Comparison of ENCODE assay signal across 8 mouse cellular contexts in genomic region chr5:34369341-34370021, GRCm38 (mm10). TPM values are rescaled to one million over a fixed set of nuclear protein-coding genes. Genes with fewer than 3 reads are reported as not detected.
DNase-seq lines count a peak whose midpoint lies in the region; ATAC-seq and TF ChIP-seq lines count a peak whose summit lies in the region.

Gene Fam193a (plus strand): TSS chr5:34369933.

- H3K27ac ChIP-seq in embryonic facial prominence, embryonic 14.5 days (replicated peaks; ENCODE audit: low read depth, low read length) = peak within 1 kb of the TSS; percentile 86
- peak within 1 kb of the TSS; percentile 87 for H3K27ac ChIP-seq in heart, adult 2 months
- peak within 1 kb of the TSS; percentile 80 for H3K27ac ChIP-seq in limb, embryonic 13.5 days
- H3K27ac ChIP-seq in midbrain, embryonic 16.5 days (ENCODE audit: low read length) = peak within 1 kb of the TSS; percentile 88

- TF ChIP-seq EP300 in heart, adult 2 months (IDR thresholded peaks at IDR 0.05; ENCODE audit: insufficient read depth, low read depth, low read length) = peak; percentile 71; the same call in 1 of the 2 replicates

- TF ChIP-seq POLR2A in heart, adult 2 months (IDR thresholded peaks at IDR 0.05; ENCODE audit: insufficient read depth, low read depth, low read length) = peak; percentile 83

- H3K79me2 ChIP-seq in heart, adult 2 months (replicated peaks; ENCODE audit: control insufficient read depth, insufficient read depth, low read length) = peaks cover 10% of the 10 kb centered on the region; the same call in 1 of the 2 replicates

- WGBS in embryonic facial prominence, embryonic 14.5 days = 0% methylated on average over 16 of the region's 64 CpGs
- under 1% methylated on average over 64 of the region's 64 CpGs for WGBS in heart, adult 2 months
- WGBS in limb, embryonic 13.5 days = under 1% methylated on average over 35 of the region's 64 CpGs
- WGBS in midbrain, embryonic 16.5 days = under 1% methylated on average over 49 of the region's 64 CpGs

- H3K27me3 ChIP-seq in embryonic facial prominence, embryonic 14.5 days (replicated peaks; ENCODE audit: control insufficient read depth, insufficient read depth, low read length) = no peaks in the 10 kb centered on the region
- no peaks in the 10 kb centered on the region for H3K27me3 ChIP-seq in heart, adult 2 months (ENCODE audit: control insufficient read depth, insufficient read depth, low read length)
- H3K27me3 ChIP-seq in limb, embryonic 13.5 days = no peaks in the 10 kb centered on the region
- H3K27me3 ChIP-seq in midbrain, embryonic 16.5 days (ENCODE audit: control insufficient read depth, insufficient read depth, low read depth, low read length) = no peaks in the 10 kb centered on the region

- peak; percentile 100 for ATAC-seq in embryonic facial prominence, embryonic 14.5 days (ENCODE audit: low read depth)
- ATAC-seq in limb, embryonic 13.5 days (ENCODE audit: low FRiP score, low read depth) = peak; percentile 100
- peak; percentile 99 for ATAC-seq in midbrain, embryonic 16.5 days

- intact Hi-C loops in heart, adult 2 months (cut with DNase I) = loop anchor here (1.0 to 10.0 kb wide), 6 partner anchors 33 to 715 kb away; partner anchors contain the start of genes Grk4, Haus3, Mfsd10 and Nop14

- peak within 1 kb of the TSS; percentile 69 for H3K4me2 ChIP-seq in embryonic facial prominence, embryonic 14.5 days (ENCODE audit: low read depth, low read length)
- H3K4me2 ChIP-seq in limb, embryonic 13.5 days (replicated peaks) = peak within 1 kb of the TSS; percentile 74
- H3K4me2 ChIP-seq in midbrain, embryonic 16.5 days (ENCODE audit: low read length) = peak within 1 kb of the TSS; percentile 71

- peaks cover 14% of the 10 kb centered on the region for H3K4me1 ChIP-seq in embryonic facial prominence, embryonic 14.5 days (ENCODE audit: control insufficient read depth, insufficient read depth, low read length)
- peaks cover 6% of the 10 kb centered on the region for H3K4me1 ChIP-seq in heart, adult 2 months (ENCODE audit: control insufficient read depth, insufficient read depth, low read length)
- H3K4me1 ChIP-seq in limb, embryonic 13.5 days = peaks cover 23% of the 10 kb centered on the region
- H3K4me1 ChIP-seq in midbrain, embryonic 16.5 days (ENCODE audit: control insufficient read depth, insufficient read depth, low read length) = peaks cover 28% of the 10 kb centered on the region

- TF ChIP-seq CTCF in heart, adult 2 months (IDR thresholded peaks at IDR 0.05) = no peak

- H3K9ac ChIP-seq in embryonic facial prominence, embryonic 14.5 days (ENCODE audit: low read depth, low read length) = peak within 1 kb of the TSS; percentile 91
- H3K9ac ChIP-seq in heart, adult 2 months (ENCODE audit: low read depth, low read length) = peak within 1 kb of the TSS; percentile 83
- H3K9ac ChIP-seq in limb, embryonic 13.5 days = peak within 1 kb of the TSS; percentile 96
- H3K9ac ChIP-seq in midbrain, embryonic 16.5 days (ENCODE audit: low read depth, low read length) = peak within 1 kb of the TSS; percentile 90

- DNase-seq in 3T3-L1 (ENCODE audit: low read depth, low spot score) = peak; percentile 85
- peak; percentile 91 to 95 for DNase-seq in adrenal gland, postnatal 4 days (ENCODE audit: low spot score in 2 of 2)
- peak; percentile 99 for DNase-seq in embryonic facial prominence, embryonic 14.5 days (ENCODE audit: low spot score)
- peak; percentile 98 to 99 for DNase-seq in heart, adult 2 months
- peak; percentile 96 for DNase-seq in kidney, adult 8-10 months
- DNase-seq in spleen, postnatal 10 days (ENCODE audit: low spot score in 2 of 2) = peak; percentile 96 to 98

- no peaks in the 10 kb centered on the region for H3K9me3 ChIP-seq in embryonic facial prominence, embryonic 14.5 days (ENCODE audit: control insufficient read depth, low read length)
- no peaks in the 10 kb centered on the region for H3K9me3 ChIP-seq in limb, embryonic 13.5 days
- H3K9me3 ChIP-seq in midbrain, embryonic 16.5 days (replicated peaks; ENCODE audit: control insufficient read depth, low read length, poor library complexity, severe bottlenecking) = no peaks in the 10 kb centered on the region

- 0 out of 2 replicates have a peak, but pooled peaks cover 5% of the 10 kb centered on the region for H3K36me3 ChIP-seq in embryonic facial prominence, embryonic 14.5 days (ENCODE audit: control insufficient read depth, insufficient read depth, low read length)
- H3K36me3 ChIP-seq in heart, adult 2 months (ENCODE audit: control insufficient read depth, insufficient read depth, low read length) = peaks cover 17% of the 10 kb centered on the region
- H3K36me3 ChIP-seq in limb, embryonic 13.5 days = peaks cover 12% of the 10 kb centered on the region
- H3K36me3 ChIP-seq in midbrain, embryonic 16.5 days (ENCODE audit: control insufficient read depth, insufficient read depth, low read length) = no peaks in the 10 kb centered on the region

- peak within 1 kb of the TSS; percentile 91 for H3K4me3 ChIP-seq in embryonic facial prominence, embryonic 14.5 days (ENCODE audit: low read depth, low read length)
- peak within 1 kb of the TSS; percentile 89 for H3K4me3 ChIP-seq in heart, adult 2 months
- peak within 1 kb of the TSS; percentile 79 for H3K4me3 ChIP-seq in limb, embryonic 13.5 days
- peak within 1 kb of the TSS; percentile 94 for H3K4me3 ChIP-seq in midbrain, embryonic 16.5 days (ENCODE audit: low read depth, low read length)

RNA-seq across cellular contexts. Expression of gene Fam193a, which starts in this region (rescaled TPM):
- total RNA-seq in adrenal gland, postnatal 4 days (2021) = 10 to 100 TPM; 40.4 to 42.5 TPM
- polyA plus RNA-seq in embryonic facial prominence, embryonic 14.5 days (2014; fragmentation: Nextera tagmentation; extraction: Ambion mirVana) = 15.2 and 15.7 TPM in 2 replicates
- 10 to 100 TPM; 24.7 TPM for total RNA-seq in heart, adult 2 months (2021)
- polyA plus RNA-seq in heart, adult 2 months (2012; rRNA removed) = 23.6 and 31.3 TPM in 2 replicates
- 16.0 and 18.3 TPM in 2 replicates for polyA plus RNA-seq in limb, embryonic 13.5 days (2015; fragmentation: Nextera tagmentation; extraction: Ambion mirVana)
- polyA plus RNA-seq in midbrain, embryonic 16.5 days (2015; fragmentation: Nextera tagmentation; extraction: Ambion mirVana) = 14.1 and 15.8 TPM in 2 replicates

Comparison
In these comparisons a context has a peak if more than half of its experiments do, and no peak if none do; other contexts are left out.
1. Peak in every context shown above with its lines: DNase-seq, ATAC-seq, H3K4me3 ChIP-seq and H3K27ac ChIP-seq.